Mouse (Mus musculus) midbrain, postnatal 0 days (tissue): ENCODE measurements around the gene Opn3. TPM values are rescaled to one million over a fixed set of nuclear protein-coding genes. Genes with fewer than 3 reads are reported as not detected.

ENCODE experiments used
- ATAC-seq: fragments of 200-750 bp; cut with Nextera tagmentation; 2 replicates; pipeline ENCODE4 v1.8.0; 2017; ENCODE audit warnings: moderate number of reproducible peaks, mild to moderate bottlenecking, moderate TSS enrichment, moderate library complexity; ENCODE audit not compliant: low FRiP score
- DNase-seq: peaks from one replicate; pipeline ENCODE4 v3.0.0-alpha.2; 2015; ENCODE audit warnings: low spot score
- H3K27ac ChIP-seq: fragments of 300-500 bp; sonication (generic); 2 replicates; pipeline ENCODE4 v1.5.1; 2014; ENCODE audit warnings: low read depth, mild to moderate bottlenecking, low read length, mixed read lengths
- H3K27me3 ChIP-seq: fragments of 300-500 bp; sonication (generic); 2 replicates; pipeline ENCODE4 v1.6.1; 2014; ENCODE audit warnings: low read length, control low read depth, mixed read lengths; ENCODE audit not compliant: insufficient read depth
- H3K36me3 ChIP-seq: fragments of 300-500 bp; sonication (generic); 2 replicates; pipeline ENCODE4 v1.6.1; 2014; ENCODE audit warnings: low read length, control low read depth, mixed read lengths; ENCODE audit not compliant: insufficient read depth
- H3K4me1 ChIP-seq: fragments of 300-500 bp; sonication (generic); 2 replicates; pipeline ENCODE4 v1.6.1; 2014; ENCODE audit warnings: mild to moderate bottlenecking, control low read depth, antibody characterized with exemption, low read length, mixed read lengths; ENCODE audit not compliant: insufficient read depth
- H3K4me2 ChIP-seq: fragments of 300-500 bp; sonication (generic); 2 replicates; pipeline ENCODE4 v1.6.1; 2014; ENCODE audit warnings: low read depth, mild to moderate bottlenecking, low read length, mixed read lengths; ENCODE audit not compliant: poor library complexity, severe bottlenecking
- H3K4me3 ChIP-seq: fragments of 300-500 bp; sonication (generic); 2 replicates; pipeline ENCODE4 v1.5.1; 2014; ENCODE audit warnings: low read depth, mild to moderate bottlenecking, low read length, moderate library complexity
- H3K9ac ChIP-seq: fragments of 300-500 bp; sonication (generic); replicated peaks from 2 replicates; pipeline ENCODE4 v1.6.1; 2014; ENCODE audit warnings: mild to moderate bottlenecking, low read length, moderate library complexity, mixed read lengths; ENCODE audit not compliant: poor library complexity, severe bottlenecking
- H3K9me3 ChIP-seq: fragments of 300-500 bp; sonication (generic); 2 replicates; pipeline ENCODE4 v1.6.1; 2016; ENCODE audit warnings: low read length, control low read depth
- CTCF ChIP-seq: IDR thresholded peaks from 2 replicates; pipeline ENCODE4 v1.5.1; 2016; ENCODE audit warnings: antibody characterized with exemption, mild to moderate bottlenecking
- WGBS: fragments of 180-500 bp; shearing (Covaris S2); extraction: QIAGEN DNeasy Blood & Tissue Kit; methylation state at CpG from one replicate; pipeline ENCODE4 v1.1.7; 2014; 5-methylcytosine and 5-hydroxymethylcytosine counted together
- polyA plus RNA-seq: library from polyadenylated mRNA; unstranded; fragments of >200 nt; fragmentation: Nextera tagmentation; extraction: Ambion mirVana; gene quantifications from 2 replicates; pipeline ENCODE4 v1.2.1, GENCODE M21; 2015
- total RNA-seq: library from RNA; depleted of rRNA; stranded (reverse); fragments of >200 nt; gene quantifications from 2 replicates; pipeline ENCODE4 v1.2.3, GENCODE M21; 2014

Opn3 gene
- total and polyA plus RNA-seq, 2 experiments from 2014 or later: 9.5 to 16.2 TPM

DNA sequence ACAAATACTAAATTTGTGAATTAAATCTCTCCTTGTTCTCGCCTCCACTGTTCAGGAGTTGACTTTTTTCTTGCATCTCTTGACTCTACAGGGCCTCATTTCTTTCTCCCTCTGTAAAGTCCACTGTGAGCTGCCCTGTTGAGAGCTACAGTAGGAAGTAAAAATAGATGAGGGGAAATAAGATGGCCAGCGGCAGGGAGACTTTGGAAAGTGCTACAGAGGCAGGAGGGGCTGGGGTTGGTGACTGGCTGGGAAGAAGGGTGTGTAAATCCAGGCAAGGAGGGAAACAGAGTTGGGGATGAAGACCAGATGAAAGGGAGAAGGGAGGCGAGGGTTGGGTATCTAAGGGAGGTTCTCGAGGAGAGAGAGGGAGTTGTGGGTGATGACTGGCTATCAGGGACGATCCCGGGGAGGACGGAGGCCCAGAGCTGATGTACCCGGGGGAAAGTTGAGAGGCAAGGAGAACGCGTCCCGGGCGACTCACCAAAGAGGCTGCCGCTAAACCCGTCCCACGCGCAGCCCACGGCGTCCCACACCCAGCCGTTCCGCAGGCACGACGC lies 810 bp downstream of the Opn3 start:
- Histone ChIP-seq H3K4me2 (peak overlapping the region; percentile 84), H3K4me1 (peaks cover 9% of the 10 kb centered on the region; the same call in 1 of the 2 replicates), H3K4me3 (peak overlapping the region; percentile 82), H3K27ac (peak overlapping the region; percentile 65), H3K9ac (peak overlapping the region; percentile 65), H3K9me3 (no peaks in the 10 kb centered on the region), H3K36me3 (no peaks in the 10 kb centered on the region; the same call in 1 of the 2 replicates), H3K27me3 (no peaks in the 10 kb centered on the region)
- DNase-seq (no peak), ATAC-seq (no peak; the same call in 1 of the 2 replicates)
- WGBS: under 1% methylated on average over 22 of the region's 22 CpGs
- no peak for TF ChIP-seq CTCF

DNA sequence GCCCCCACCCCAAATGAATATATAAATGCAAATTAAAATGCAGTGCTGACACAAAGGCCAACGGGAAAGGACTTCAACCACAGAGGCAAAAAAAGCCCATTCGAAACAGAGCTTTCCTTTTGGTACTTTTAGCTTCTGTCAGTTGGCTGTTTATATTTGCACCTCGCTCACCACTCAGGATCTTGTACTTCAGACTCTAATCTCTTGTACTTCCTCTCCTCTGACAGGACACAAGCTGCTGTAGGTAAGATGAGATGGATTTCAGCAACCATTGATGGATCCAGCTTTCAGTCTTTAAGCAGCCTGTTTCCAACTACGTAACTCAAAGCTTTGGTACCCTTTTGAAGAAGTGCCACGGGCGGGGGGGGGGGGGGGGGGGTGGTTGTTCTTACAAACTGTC lies 11.6 kb downstream of the Opn3 start:
- Histone ChIP-seq H3K27me3 (no peaks in the 10 kb centered on the region), H3K9ac (no peak overlapping the region), H3K4me3 (no peak overlapping the region), H3K9me3 (no peaks in the 10 kb centered on the region), H3K27ac (no peak overlapping the region), H3K4me2 (no peak overlapping the region), H3K4me1 (no peaks in the 10 kb centered on the region), H3K36me3 (no peaks in the 10 kb centered on the region)
- TF ChIP-seq CTCF: no peak
- ATAC-seq (no peak), DNase-seq (no peak)
- WGBS: 82% methylated on average over 6 of the region's 6 CpGs

GRCm38 (mm10) chr1:175677459-175677858 lies 15.1 kb downstream of the Opn3 start:
- DNase-seq (no peak), ATAC-seq (no peak)
- Histone ChIP-seq H3K4me2 (no peak overlapping the region), H3K27ac (no peak overlapping the region), H3K9me3 (no peaks in the 10 kb centered on the region), H3K4me3 (no peak overlapping the region), H3K27me3 (no peaks in the 10 kb centered on the region), H3K4me1 (no peaks in the 10 kb centered on the region), H3K36me3 (no peaks in the 10 kb centered on the region), H3K9ac (no peak overlapping the region)
- 89% methylated on average over 6 of the region's 6 CpGs for WGBS
- no peak for TF ChIP-seq CTCF

GRCm38 (mm10) chr1:175675116-175675515 lies 17.5 kb downstream of the Opn3 start:
- Histone ChIP-seq H3K9me3 (no peaks in the 10 kb centered on the region), H3K27ac (no peak overlapping the region), H3K27me3 (no peaks in the 10 kb centered on the region), H3K36me3 (no peaks in the 10 kb centered on the region), H3K4me1 (no peaks in the 10 kb centered on the region), H3K4me3 (no peak overlapping the region), H3K4me2 (no peak overlapping the region), H3K9ac (no peak overlapping the region)
- WGBS: 84% methylated on average over 6 of the region's 6 CpGs
- ATAC-seq (no peak), DNase-seq (no peak)
- no peak for TF ChIP-seq CTCF

GRCm38 (mm10) chr1:175673563-175674325 lies 18.8 kb downstream of the Opn3 start:
- Histone ChIP-seq H3K27ac (no peak overlapping the region), H3K27me3 (no peaks in the 10 kb centered on the region), H3K9me3 (no peaks in the 10 kb centered on the region), H3K9ac (no peak overlapping the region), H3K36me3 (no peaks in the 10 kb centered on the region), H3K4me3 (no peak overlapping the region), H3K4me1 (no peaks in the 10 kb centered on the region), H3K4me2 (no peak overlapping the region)
- DNase-seq (no peak), ATAC-seq (no peak)
- 82% methylated on average over 7 of the region's 7 CpGs for WGBS
- no peak for TF ChIP-seq CTCF

DNA sequence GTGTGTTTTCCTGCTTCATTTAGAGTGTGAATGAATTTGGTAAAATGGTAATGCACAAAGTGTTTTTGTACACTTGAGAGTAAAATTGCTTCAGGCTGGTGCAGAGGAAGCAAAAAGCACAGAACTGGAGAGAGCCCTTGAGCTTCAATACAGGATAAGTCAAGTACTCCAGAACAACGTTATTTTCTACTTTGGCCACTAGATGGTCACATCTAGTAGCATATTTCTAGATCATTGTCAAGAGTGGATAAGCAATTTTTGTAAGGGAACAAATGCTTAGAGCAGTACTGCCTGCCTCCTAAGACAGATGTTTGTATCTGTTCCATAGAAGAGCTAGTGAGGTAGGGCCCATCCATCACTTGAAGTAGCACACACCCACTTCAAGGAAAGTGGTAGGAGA lies 20.9 kb downstream of the Opn3 start:
- Histone ChIP-seq H3K4me1 (no peaks in the 10 kb centered on the region), H3K9ac (no peak overlapping the region), H3K4me3 (no peak overlapping the region), H3K4me2 (no peak overlapping the region), H3K27ac (no peak overlapping the region), H3K9me3 (no peaks in the 10 kb centered on the region), H3K36me3 (no peaks in the 10 kb centered on the region), H3K27me3 (no peaks in the 10 kb centered on the region)
- ATAC-seq: no peak
- peak; percentile 69 for TF ChIP-seq CTCF
- 29% methylated on average over 1 of the region's 1 CpGs for WGBS
- DNase-seq: peak; percentile 54
